Mouse (Mus musculus) limb, embryonic 12.5 days (tissue): ENCODE measurements around the gene Itga5. TPM values are rescaled to one million over a fixed set of nuclear protein-coding genes. Genes with fewer than 3 reads are reported as not detected.
A peak's percentile ranks its signal among the peaks of the same experiment; 100 is the strongest.

Experiments used
- ATAC-seq: fragments of 200-750 bp; cut with Nextera tagmentation; 2 replicates; pipeline ENCODE4 v1.8.0; 2017; ENCODE audit warnings: low read depth, moderate TSS enrichment; ENCODE audit not compliant: insufficient number of reproducible peaks, insufficient read depth, low FRiP score, low TSS enrichment
- H3K27ac ChIP-seq: fragments of 300-500 bp; sonication (generic); 2 replicates; pipeline ENCODE4 v1.5.1; 2016; ENCODE audit warnings: mild to moderate bottlenecking, moderate library complexity
- H3K27me3 ChIP-seq: fragments of 300-500 bp; sonication (generic); 2 replicates; pipeline ENCODE4 v1.6.1; 2016; ENCODE audit warnings: mild to moderate bottlenecking, moderate library complexity
- H3K36me3 ChIP-seq: fragments of 300-500 bp; sonication (generic); 2 replicates; pipeline ENCODE4 v1.6.1; 2016; ENCODE audit warnings: mild to moderate bottlenecking, moderate library complexity
- H3K4me1 ChIP-seq: fragments of 300-500 bp; sonication (generic); replicated peaks from 2 replicates; pipeline ENCODE4 v1.6.1; 2016
- H3K4me2 ChIP-seq: fragments of 300-500 bp; sonication (generic); 2 replicates; pipeline ENCODE4 v1.6.1; 2016; ENCODE audit warnings: mild to moderate bottlenecking, moderate library complexity
- H3K4me3 ChIP-seq: fragments of 300-500 bp; sonication (generic); replicated peaks from 2 replicates; pipeline ENCODE4 v1.5.1; 2016; ENCODE audit warnings: mild to moderate bottlenecking
- H3K9ac ChIP-seq: fragments of 300-500 bp; sonication (generic); replicated peaks from 2 replicates; pipeline ENCODE4 v1.6.1; 2016; ENCODE audit warnings: mild to moderate bottlenecking, moderate library complexity
- H3K9me3 ChIP-seq: fragments of 300-500 bp; sonication (generic); 2 replicates; pipeline ENCODE4 v1.6.1; 2016; ENCODE audit warnings: mild to moderate bottlenecking, moderate library complexity
- WGBS: fragments of 180-500 bp; shearing (Covaris S2); methylation state at CpG from one replicate; pipeline ENCODE4 v1.1.7; 2016; 5-methylcytosine and 5-hydroxymethylcytosine counted together
- polyA plus RNA-seq: library from polyadenylated mRNA; unstranded; fragments of >200 nt; fragmentation: Nextera tagmentation; extraction: Ambion mirVana; gene quantifications from 2 replicates; pipeline ENCODE4 v1.2.1, GENCODE M21; 2016

The Itga5 gene
- polyA plus RNA-seq, 1 experiment from 2014 or later: 45.1 TPM

GRCm38 (mm10) chr15:103376837-103377269, 10.3 kb upstream of the Itga5 start:
- WGBS: 73% methylated on average over 8 of the region's 8 CpGs
- ATAC-seq: no peak

GRCm38 (mm10) chr15:103375112-103375800, 8.7 kb upstream of the Itga5 start:
- peaks cover 40% of the 10 kb centered on the region for H3K4me1 ChIP-seq
- H3K27ac ChIP-seq: no peak overlapping the region
- no peak overlapping the region for H3K9ac ChIP-seq
- no peaks in the 10 kb centered on the region for H3K27me3 ChIP-seq
- WGBS: 87% methylated on average over 4 of the region's 4 CpGs
- H3K36me3 ChIP-seq: no peaks in the 10 kb centered on the region
- no peaks in the 10 kb centered on the region for H3K9me3 ChIP-seq
- no peak overlapping the region for H3K4me2 ChIP-seq
- H3K4me3 ChIP-seq: no peak overlapping the region
- no peak for ATAC-seq

More at GRCm38 (mm10) chr15:103376837-103377269, 10.3 kb upstream of the Itga5 start:
- peaks cover 30% of the 10 kb centered on the region for H3K4me1 ChIP-seq
- 0 out of 2 replicates have a peak overlapping the region, but pooled peaks have one; percentile 0 for H3K4me2 ChIP-seq
- H3K4me3 ChIP-seq: no peak overlapping the region
- no peaks in the 10 kb centered on the region for H3K36me3 ChIP-seq
- no peak overlapping the region for H3K9ac ChIP-seq
- H3K9me3 ChIP-seq: no peaks in the 10 kb centered on the region
- peak overlapping the region; percentile 67; the same call in 1 of the 2 replicates for H3K27ac ChIP-seq
- H3K27me3 ChIP-seq: no peaks in the 10 kb centered on the region

- Histone ChIP-seq H3K36me3 (no peaks in the 10 kb centered on the region), H3K4me3 (no peak overlapping the region), H3K27ac (no peak overlapping the region), H3K9ac (no peak overlapping the region), H3K4me2 (no peak overlapping the region), H3K4me1 (peaks cover 31% of the 10 kb centered on the region), H3K9me3 (no peaks in the 10 kb centered on the region), H3K27me3 (no peaks in the 10 kb centered on the region)
- no peak for ATAC-seq
Observed at GRCm38 (mm10) chr15:103372461-103372860, 5.9 kb upstream of the Itga5 start.

DNA sequence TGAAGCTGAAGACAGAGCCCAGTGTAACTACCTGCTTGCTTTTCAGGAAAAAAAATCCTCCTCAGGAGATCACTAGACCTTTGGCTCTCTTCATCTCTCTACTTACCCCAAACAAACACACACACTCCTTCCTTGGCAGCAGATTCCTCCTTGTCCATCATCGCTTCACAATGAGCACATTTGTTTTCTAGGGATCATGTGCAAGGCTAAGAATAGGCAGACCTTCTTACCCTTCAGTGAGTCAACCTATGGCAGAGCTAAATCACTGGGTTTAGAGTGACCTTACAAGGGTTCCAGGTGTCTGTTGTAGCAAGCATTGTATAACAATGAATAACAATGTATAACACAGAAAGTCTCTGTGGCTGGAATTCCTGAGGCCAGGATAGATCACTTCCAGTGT, 5.2 kb upstream of the Itga5 start:
- H3K4me1 ChIP-seq: peaks cover 31% of the 10 kb centered on the region
- H3K4me2 ChIP-seq: no peak overlapping the region
- no peaks in the 10 kb centered on the region for H3K27me3 ChIP-seq
- no peaks in the 10 kb centered on the region for H3K36me3 ChIP-seq
- no peak overlapping the region for H3K27ac ChIP-seq
- no peaks in the 10 kb centered on the region for H3K9me3 ChIP-seq
- H3K4me3 ChIP-seq: no peak overlapping the region
- H3K9ac ChIP-seq: no peak overlapping the region
- WGBS: 82% methylated on average over 1 of the region's 1 CpGs
- ATAC-seq: no peak

DNA sequence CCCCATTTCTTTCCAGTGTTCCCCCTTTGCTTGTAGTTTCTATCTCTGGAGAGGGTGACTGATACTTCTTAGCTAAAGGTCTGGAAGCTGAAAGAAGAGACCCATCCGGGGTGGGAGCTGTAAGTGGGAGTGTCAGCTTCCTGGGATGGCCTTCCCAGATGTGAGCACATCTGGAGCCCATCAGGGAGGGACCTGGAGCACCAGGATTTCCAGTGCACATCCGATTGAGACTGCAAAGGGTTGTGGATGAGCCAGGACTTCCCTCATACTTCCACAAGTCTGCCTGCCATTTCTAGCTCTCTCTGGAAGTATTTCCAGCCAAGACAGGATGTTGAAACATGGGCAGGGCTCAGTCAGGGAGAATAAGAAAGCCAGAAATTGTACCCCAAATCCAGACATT, 4.6 kb upstream of the Itga5 start:
- no peaks in the 10 kb centered on the region for H3K27me3 ChIP-seq
- no peak for ATAC-seq
- no peak overlapping the region for H3K4me3 ChIP-seq
- 6% methylated on average over 2 of the region's 2 CpGs for WGBS
- no peaks in the 10 kb centered on the region for H3K9me3 ChIP-seq
- no peak overlapping the region for H3K9ac ChIP-seq
- H3K27ac ChIP-seq: peak overlapping the region; percentile 50; the same call in 1 of the 2 replicates
- H3K36me3 ChIP-seq: no peaks in the 10 kb centered on the region
- H3K4me2 ChIP-seq: no peak overlapping the region
- H3K4me1 ChIP-seq: peaks cover 28% of the 10 kb centered on the region

GRCm38 (mm10) chr15:103370462-103370861, 3.9 kb upstream of the Itga5 start:
- Histone ChIP-seq H3K27ac (no peak overlapping the region), H3K4me3 (no peak overlapping the region), H3K9ac (no peak overlapping the region), H3K27me3 (no peaks in the 10 kb centered on the region), H3K4me1 (peaks cover 28% of the 10 kb centered on the region), H3K9me3 (no peaks in the 10 kb centered on the region), H3K4me2 (no peak overlapping the region), H3K36me3 (no peaks in the 10 kb centered on the region)
- WGBS: 38% methylated on average over 4 of the region's 4 CpGs
- no peak for ATAC-seq

DNA sequence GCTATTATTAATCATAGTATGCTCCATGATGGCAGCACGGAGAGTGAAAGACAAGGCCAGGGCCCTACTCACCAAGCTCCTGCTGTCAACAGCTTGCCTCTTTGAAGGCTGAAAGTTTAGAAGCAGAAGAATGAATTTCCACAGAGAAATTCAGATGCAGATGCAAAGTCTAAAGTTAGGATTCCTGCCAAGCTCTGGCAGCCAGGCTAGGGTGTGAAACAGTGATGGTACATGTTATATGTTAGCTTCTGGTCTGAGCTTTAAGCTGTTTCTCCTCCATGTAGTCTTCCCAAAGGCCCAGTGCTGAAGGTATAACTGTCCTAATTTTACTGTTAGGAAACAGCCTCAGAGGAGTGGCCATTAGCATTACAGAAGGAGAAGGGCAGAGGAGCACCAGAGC, 2.6 kb upstream of the Itga5 start:
- H3K4me1 ChIP-seq: peaks cover 36% of the 10 kb centered on the region
- WGBS: 73% methylated on average over 1 of the region's 1 CpGs
- H3K9me3 ChIP-seq: no peaks in the 10 kb centered on the region

GRCm38 (mm10) chr15:103368179-103368940, 1.8 kb upstream of the Itga5 start:
- Histone ChIP-seq H3K4me1 (peaks cover 36% of the 10 kb centered on the region), H3K27me3 (no peaks in the 10 kb centered on the region), H3K27ac (peak overlapping the region; percentile 37; the same call in 1 of the 2 replicates), H3K36me3 (no peaks in the 10 kb centered on the region), H3K9me3 (no peaks in the 10 kb centered on the region), H3K9ac (no peak overlapping the region), H3K4me3 (no peak overlapping the region), H3K4me2 (no peak overlapping the region)
- ATAC-seq: no peak
- 86% methylated on average over 4 of the region's 4 CpGs for WGBS

More for the DNA sequence above, 2.6 kb upstream of the Itga5 start:
- no peaks in the 10 kb centered on the region for H3K36me3 ChIP-seq
- H3K27ac ChIP-seq: no peak overlapping the region
- ATAC-seq: no peak
- no peak overlapping the region for H3K4me2 ChIP-seq
- no peaks in the 10 kb centered on the region for H3K27me3 ChIP-seq
- no peak overlapping the region for H3K4me3 ChIP-seq
- no peak overlapping the region for H3K9ac ChIP-seq

GRCm38 (mm10) chr15:103365471-103366375, 840 bp downstream of the Itga5 start:
- H3K4me1 ChIP-seq: peaks cover 24% of the 10 kb centered on the region
- no peaks in the 10 kb centered on the region for H3K9me3 ChIP-seq
- peak overlapping the region; percentile 95 for H3K27ac ChIP-seq
- H3K9ac ChIP-seq: peak overlapping the region; percentile 97
- ATAC-seq: peak; percentile 33; the same call in 1 of the 2 replicates
- H3K4me2 ChIP-seq: peak overlapping the region; percentile 79
- H3K27me3 ChIP-seq: no peaks in the 10 kb centered on the region
- WGBS: under 1% methylated on average over 51 of the region's 51 CpGs
- H3K36me3 ChIP-seq: no peaks in the 10 kb centered on the region
- H3K4me3 ChIP-seq: peak overlapping the region; percentile 91

- H3K4me2 ChIP-seq: peak overlapping the region; percentile 79
- no peaks in the 10 kb centered on the region for H3K9me3 ChIP-seq
- WGBS: 42% methylated on average over 4 of the region's 4 CpGs
- no peak for ATAC-seq
- H3K4me3 ChIP-seq: peak overlapping the region; percentile 91
- H3K4me1 ChIP-seq: peaks cover 24% of the 10 kb centered on the region
- H3K9ac ChIP-seq: peak overlapping the region; percentile 97
- H3K27me3 ChIP-seq: no peaks in the 10 kb centered on the region
- no peaks in the 10 kb centered on the region for H3K36me3 ChIP-seq
- no peak overlapping the region for H3K27ac ChIP-seq
Observed at GRCm38 (mm10) chr15:103364761-103365160, 1.8 kb downstream of the Itga5 start.

DNA sequence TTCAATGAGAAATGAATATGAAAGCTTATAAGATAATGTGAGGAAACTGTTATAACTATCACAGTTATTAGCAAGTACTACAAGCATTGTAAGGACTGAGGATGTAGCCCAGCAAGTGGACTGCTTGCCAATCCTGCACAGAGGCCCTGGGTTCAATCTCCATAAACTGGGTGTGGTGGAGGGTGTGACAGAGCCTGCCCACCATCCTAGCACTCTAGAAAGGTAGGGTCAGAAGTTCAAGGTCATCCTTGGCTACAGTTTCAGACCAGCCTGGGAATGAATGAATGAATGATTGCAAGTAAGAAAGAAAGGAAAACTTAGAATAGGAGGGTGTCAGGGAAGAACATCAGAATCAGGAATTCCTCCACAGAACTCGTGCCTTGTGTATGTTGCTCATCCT, 2.8 kb downstream of the Itga5 start:
- Histone ChIP-seq H3K4me2 (no peak overlapping the region), H3K27ac (no peak overlapping the region), H3K27me3 (no peaks in the 10 kb centered on the region), H3K4me3 (no peak overlapping the region), H3K4me1 (peaks cover 33% of the 10 kb centered on the region), H3K9me3 (no peaks in the 10 kb centered on the region), H3K9ac (no peak overlapping the region), H3K36me3 (no peaks in the 10 kb centered on the region)
- ATAC-seq: no peak
- 73% methylated on average over 1 of the region's 1 CpGs for WGBS
